Mouse (Mus musculus): ENCODE measurements around the gene Olfr1131.
"Not testable (repeated sequence)": the region's sequence is repeated elsewhere in the genome, so short reads cannot be mapped to it uniquely, and the experiment has no call there.

Olfr1131 gene

GRCm38 (mm10) chr2:87626804-87627203, at the start of gene Olfr1131:
Gene Olfr1131 (plus strand): TSS chr2:87627104.
- DNase-seq (ENCODE audit: low read depth, low spot score) = no peak

GRCm38 (mm10) chr2:87605912-87606311, 21.0 kb upstream of the Olfr1131 start, which contains the start of gene Olfr1130:
Gene Olfr1130 (plus strand): TSS chr2:87606212.
- not testable (repeated sequence) for DNase-seq (ENCODE audit: low read depth, low spot score)

- no peak for DNase-seq (ENCODE audit: low read depth, low spot score)
These were observed 10.5 kb downstream of the Olfr1131 start, which contains the start of gene Olfr1132 for GRCm38 (mm10) chr2:87637435-87637834. Gene Olfr1132 (minus strand): TSS chr2:87637535.

- DNase-seq (ENCODE audit: low read depth, low spot score) = no peak
These were observed 15.5 kb downstream of the Olfr1131 start for GRCm38 (mm10) chr2:87642441-87642840.

GRCm38 (mm10) chr2:87647274-87647673, 20.4 kb downstream of the Olfr1131 start, which contains the start of gene Olfr1133:
Gene Olfr1133 (minus strand): TSS chr2:87647374.
- no peak for DNase-seq (ENCODE audit: low read depth, low spot score)

GRCm38 (mm10) chr2:87658360-87658759, 31.5 kb downstream of the Olfr1131 start, which contains the start of gene Olfr1134:
Gene Olfr1134 (minus strand): TSS chr2:87658460.
- no peak for DNase-seq (ENCODE audit: low read depth, low spot score)

GRCm38 (mm10) chr2:87673564-87673963, 46.7 kb downstream of the Olfr1131 start, which contains the start of gene Olfr1135:
Gene Olfr1135 (minus strand): TSS chr2:87673664.
- no peak for DNase-seq (ENCODE audit: low read depth, low spot score)
